ENCODE assay signal across 16 mouse cellular contexts in genomic region chr2:33234848-33235247, GRCm38 (mm10). TPM values are rescaled to one million over a fixed set of nuclear protein-coding genes. Genes with fewer than 3 reads are reported as not detected.
DNase-seq lines count a peak whose midpoint lies in the region; TF ChIP-seq lines count a peak whose summit lies in the region.
"Had no signal": no experiment of that assay in that cellular context is flagged by ENCODE, and none has a peak within 500 bp of the region (broad histone marks: within the 10 kb centered on the region; RNA-seq: fewer than 3 reads in every experiment).

No protein-coding gene starts in this region.

- 0 out of 2 replicates have a peak overlapping the region, but pooled peaks have one; percentile 63 for H3K27ac ChIP-seq in heart, embryonic 10.5 days
- peak overlapping the region; percentile 30; the same call in 1 of the 2 replicates for H3K27ac ChIP-seq in left cerebral cortex, adult 2 months
- H3K27ac ChIP-seq: limb, embryonic 13.5 days had no signal

- H3K9me3 ChIP-seq in heart, embryonic 10.5 days, result no peaks in the 10 kb centered on the region
- H3K9me3 ChIP-seq: forebrain, embryonic 10.5 days; limb, embryonic 13.5 days had no signal

- no peak for DNase-seq in heart, embryonic 10.5 days (ENCODE audit: low spot score)
- no peak for DNase-seq in heart, postnatal 25 days (ENCODE audit: low spot score)
- DNase-seq in left cerebral cortex, adult 2 months (ENCODE audit: extremely low spot score in 1 of 2, low spot score in 2 of 2), result no peak
- no peak for DNase-seq in left cerebral cortex, adult 18-20 months (ENCODE audit: low spot score in 2 of 2)
- DNase-seq in Muller cell, postnatal 12 days (ENCODE audit: inconsistent ontology term), result peak; percentile 34
- peak; percentile 50 to 62 for DNase-seq in cerebellum, postnatal 25 days
- no peak for DNase-seq in urinary bladder, postnatal 25 days (ENCODE audit: low spot score)
- no peak for DNase-seq in adipocyte (ENCODE audit: low spot score)
- DNase-seq: adrenal gland, postnatal 25 days; embryo, embryonic 11 days; kidney, adult 11 months; lung, postnatal 36 days; spleen, adult 18-20 months had no signal

- H3K36me3 ChIP-seq in heart, embryonic 10.5 days, result peaks cover 31% of the 10 kb centered on the region

- WGBS in heart, embryonic 10.5 days, result 75% methylated on average over 4 of the region's 4 CpGs

- no peak overlapping the region for H3K4me3 ChIP-seq in heart, embryonic 10.5 days
- H3K4me3 ChIP-seq in left cerebral cortex, adult 2 months, result no peak overlapping the region
- H3K4me3 ChIP-seq: forebrain, embryonic 10.5 days; limb, embryonic 13.5 days had no signal

- no peak; the same call in none of the 2 replicates for TF ChIP-seq CTCF in left cerebral cortex, adult 2 months (IDR thresholded peaks at IDR 0.05)

- H3K27me3 ChIP-seq in heart, embryonic 10.5 days (ENCODE audit: insufficient read depth, poor library complexity, severe bottlenecking), result no peaks in the 10 kb centered on the region
- H3K27me3 ChIP-seq: limb, embryonic 13.5 days; Patski had no signal

- H3K4me1 ChIP-seq in heart, embryonic 10.5 days, result peaks cover 59% of the 10 kb centered on the region

- intact Hi-C loops in heart, postnatal 25 days (cut with DNase I), result loop anchor here (5.0 kb wide), 1 partner anchor 82 kb away; no protein-coding TSS in a partner anchor
- intact Hi-C loops in left cerebral cortex, adult 2 months (cut with DNase I), result no loop called here

RNA-seq across cellular contexts. Expression of gene Angptl2, which starts 19.0 kb away (rescaled TPM):
- 40.4 and 49.8 TPM in 2 replicates for polyA plus RNA-seq in heart, embryonic 10.5 days (2016; fragmentation: Nextera tagmentation; extraction: Ambion mirVana)
- 10 to 100 TPM; 47.9 to 78.9 TPM for total RNA-seq in heart, postnatal 25 days (2021)
- 1 to 10 TPM; 2.1 to 2.9 TPM for total RNA-seq in left cerebral cortex, adult 2 months (2021)
- total RNA-seq in left cerebral cortex, adult 18-20 months (2021), result 1 to 10 TPM; 2.5 TPM

Comparison
In these comparisons a context has a peak if more than half of its experiments do, and no peak if none do; other contexts are left out.
1. DNase-seq: peak in Muller cell, postnatal 12 days (single experiment) and cerebellum, postnatal 25 days (2 of 2); none in heart, embryonic 10.5 days (single experiment), heart, postnatal 25 days (single experiment), left cerebral cortex, adult 2 months (0 of 2), left cerebral cortex, adult 18-20 months (0 of 2), urinary bladder, postnatal 25 days (single experiment) and adipocyte (single experiment).
2. RNA of gene Angptl2, which starts 19.0 kb away (total RNA-seq): 47.9 to 78.9 TPM in heart, postnatal 25 days; 2.1 to 2.9 TPM in left cerebral cortex, adult 2 months and 2.5 TPM in left cerebral cortex, adult 18-20 months; every median in the first group is over 10 times any median in the second.